Mouse (Mus musculus): ENCODE measurements around the gene Islr. TPM values are rescaled to one million over a fixed set of nuclear protein-coding genes. Genes with fewer than 3 reads are reported as not detected.

The Islr gene
- polyA plus RNA-seq, 1 experiment from 2014 or later = 13.5 TPM

DNA sequence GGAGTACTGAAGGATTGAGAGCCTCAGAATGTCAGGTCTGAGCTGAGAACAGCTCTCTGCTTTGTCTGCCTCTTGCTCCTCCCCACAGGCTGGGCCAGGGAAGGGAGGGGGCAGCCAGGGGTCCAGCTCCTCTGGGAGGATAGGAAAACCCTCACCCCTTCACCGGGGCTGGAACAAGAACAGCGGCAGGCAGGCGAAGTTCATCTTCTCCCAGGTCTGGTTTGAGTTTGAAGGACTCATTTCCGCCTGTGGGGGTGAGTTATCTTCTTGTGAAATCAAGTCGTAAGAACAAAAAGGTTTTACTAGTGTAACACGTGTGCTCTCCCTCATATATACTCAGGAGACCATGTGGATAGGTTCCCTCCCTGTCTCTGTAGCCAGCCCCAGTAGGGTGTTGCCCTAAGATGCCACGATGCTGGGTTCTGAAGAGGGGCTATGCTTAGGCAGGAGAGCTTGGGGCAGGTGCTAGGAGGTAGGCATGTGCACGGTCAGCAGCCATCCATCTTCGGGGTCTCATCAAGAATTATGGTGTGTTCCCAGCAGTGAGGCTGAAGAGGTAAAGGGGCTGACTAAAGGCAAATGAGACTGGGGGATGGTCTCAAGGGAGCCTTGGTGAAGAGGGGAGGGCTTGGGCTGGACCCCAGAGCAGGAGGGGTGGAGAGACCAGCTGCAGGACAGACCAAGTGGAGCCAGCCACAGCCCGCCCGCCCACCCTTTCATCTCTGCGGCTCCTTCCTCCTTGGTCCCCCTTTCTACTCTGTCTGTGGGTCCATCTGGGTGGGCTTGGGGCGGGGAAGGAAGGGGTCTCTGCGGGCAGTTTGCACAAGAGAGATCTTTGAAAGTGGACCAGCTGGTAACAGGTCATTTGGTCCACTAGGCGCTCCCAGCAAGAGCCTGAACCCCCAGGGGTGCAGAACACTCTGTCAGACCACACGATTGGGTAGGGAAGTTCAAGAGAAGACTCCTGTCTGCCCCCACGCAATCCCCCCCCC lies 69.9 kb downstream of the Islr start:
- no peaks in the 10 kb centered on the region for H3K36me3 ChIP-seq (ENCODE audit: control insufficient read depth, insufficient read depth, low read length)
- WGBS = 24% methylated on average over 16 of the region's 17 CpGs
- no peaks in the 10 kb centered on the region for H3K27me3 ChIP-seq (replicated peaks; ENCODE audit: control insufficient read depth, insufficient read depth, low read length)
- no peak overlapping the region for H3K27ac ChIP-seq (ENCODE audit: low read depth, low read length)
- H3K4me3 ChIP-seq (ENCODE audit: low read depth, low read length) = no peak overlapping the region
- ATAC-seq (peak; percentile 36; the same call in 1 of the 2 replicates), DNase-seq (ENCODE audit: low spot score) (peak; percentile 42)
- H3K4me2 ChIP-seq (ENCODE audit: low read length) = no peak overlapping the region
- no peak overlapping the region for H3K9ac ChIP-seq (ENCODE audit: low read length)
- no peaks in the 10 kb centered on the region for H3K9me3 ChIP-seq (replicated peaks; ENCODE audit: control insufficient read depth, low read length)
- peaks cover 15% of the 10 kb centered on the region for H3K4me1 ChIP-seq (ENCODE audit: control insufficient read depth, insufficient read depth, low read length)

GRCm38 (mm10) chr9:58131735-58132134 lies 72.4 kb downstream of the Islr start:
- Histone ChIP-seq H3K9me3 (replicated peaks; ENCODE audit: control insufficient read depth, low read length) (no peaks in the 10 kb centered on the region), H3K36me3 (ENCODE audit: control insufficient read depth, insufficient read depth, low read length) (no peaks in the 10 kb centered on the region), H3K4me1 (ENCODE audit: control insufficient read depth, insufficient read depth, low read length) (peaks cover 16% of the 10 kb centered on the region; the same call in 1 of the 2 replicates)

DNA sequence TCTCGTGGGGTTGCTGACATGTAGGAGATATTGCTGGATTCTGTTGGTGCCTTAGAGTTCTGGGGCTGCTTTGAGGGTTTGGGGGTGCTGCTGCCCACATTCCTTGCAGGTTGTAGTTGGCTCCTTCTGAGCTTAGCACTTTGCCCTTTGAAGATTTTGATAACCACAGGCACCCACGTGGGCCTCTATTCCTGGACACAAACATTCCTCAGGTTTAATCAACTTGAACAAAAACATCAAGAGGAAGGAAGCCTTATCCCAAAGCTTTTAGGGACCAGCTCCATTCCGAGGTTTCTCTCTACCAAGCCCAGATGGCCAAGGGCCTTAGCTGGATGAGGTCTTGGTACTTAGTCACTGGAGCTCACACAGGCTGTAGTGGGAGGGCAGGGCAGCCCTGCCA lies 73.2 kb downstream of the Islr start:
- H3K27ac ChIP-seq (ENCODE audit: low read depth, low read length) = no peak overlapping the region
- no peaks in the 10 kb centered on the region for H3K27me3 ChIP-seq (replicated peaks; ENCODE audit: control insufficient read depth, insufficient read depth, low read length)
- ATAC-seq = no peak
- H3K4me3 ChIP-seq (ENCODE audit: low read depth, low read length) = no peak overlapping the region
- DNase-seq (ENCODE audit: low spot score) = no peak
- WGBS = 38% methylated on average over 3 of the region's 3 CpGs
- no peaks in the 10 kb centered on the region for H3K36me3 ChIP-seq (ENCODE audit: control insufficient read depth, insufficient read depth, low read length)
- H3K9ac ChIP-seq (ENCODE audit: low read length) = no peak overlapping the region
- no peak overlapping the region for H3K4me2 ChIP-seq (ENCODE audit: low read length)
- H3K4me1 ChIP-seq (ENCODE audit: control insufficient read depth, insufficient read depth, low read length) = peaks cover 16% of the 10 kb centered on the region; the same call in 1 of the 2 replicates
- H3K9me3 ChIP-seq (replicated peaks; ENCODE audit: control insufficient read depth, low read length) = no peaks in the 10 kb centered on the region

More at GRCm38 (mm10) chr9:58131735-58132134, 72.4 kb downstream of the Islr start:
- Histone ChIP-seq H3K9ac (ENCODE audit: low read length) (no peak overlapping the region), H3K4me2 (ENCODE audit: low read length) (no peak overlapping the region), H3K27me3 (replicated peaks; ENCODE audit: control insufficient read depth, insufficient read depth, low read length) (no peaks in the 10 kb centered on the region), H3K4me3 (ENCODE audit: low read depth, low read length) (no peak overlapping the region), H3K27ac (ENCODE audit: low read depth, low read length) (no peak overlapping the region)
- WGBS = 72% methylated on average over 7 of the region's 7 CpGs
- ATAC-seq (no peak), DNase-seq (ENCODE audit: low spot score) (no peak)

GRCm38 (mm10) chr9:58129508-58129907 lies 74.6 kb downstream of the Islr start:
- peaks cover 14% of the 10 kb centered on the region; the same call in 1 of the 2 replicates for H3K4me1 ChIP-seq (ENCODE audit: control insufficient read depth, insufficient read depth, low read length)
- no peak overlapping the region for H3K9ac ChIP-seq (ENCODE audit: low read length)
- no peaks in the 10 kb centered on the region for H3K27me3 ChIP-seq (replicated peaks; ENCODE audit: control insufficient read depth, insufficient read depth, low read length)
- DNase-seq (ENCODE audit: low spot score) (no peak), ATAC-seq (no peak)
- H3K36me3 ChIP-seq (ENCODE audit: control insufficient read depth, insufficient read depth, low read length) = no peaks in the 10 kb centered on the region
- 17% methylated on average over 8 of the region's 8 CpGs for WGBS
- no peak overlapping the region for H3K4me2 ChIP-seq (ENCODE audit: low read length)
- H3K27ac ChIP-seq (ENCODE audit: low read depth, low read length) = no peak overlapping the region
- no peak overlapping the region for H3K4me3 ChIP-seq (ENCODE audit: low read depth, low read length)
- H3K9me3 ChIP-seq (replicated peaks; ENCODE audit: control insufficient read depth, low read length) = no peaks in the 10 kb centered on the region

- Histone ChIP-seq H3K9ac (ENCODE audit: low read length) (no peak overlapping the region), H3K9me3 (replicated peaks; ENCODE audit: control insufficient read depth, low read length) (no peaks in the 10 kb centered on the region), H3K4me2 (ENCODE audit: low read length) (no peak overlapping the region), H3K4me1 (ENCODE audit: control insufficient read depth, insufficient read depth, low read length) (peaks cover 9% of the 10 kb centered on the region; the same call in 1 of the 2 replicates), H3K36me3 (ENCODE audit: control insufficient read depth, insufficient read depth, low read length) (no peaks in the 10 kb centered on the region), H3K27me3 (replicated peaks; ENCODE audit: control insufficient read depth, insufficient read depth, low read length) (no peaks in the 10 kb centered on the region), H3K4me3 (ENCODE audit: low read depth, low read length) (no peak overlapping the region), H3K27ac (ENCODE audit: low read depth, low read length) (no peak overlapping the region)
- no peak for DNase-seq (ENCODE audit: low spot score)
- ATAC-seq = no peak
- WGBS = 5% methylated on average over 13 of the region's 13 CpGs
Observed at GRCm38 (mm10) chr9:58128926-58129413, 75.1 kb downstream of the Islr start.

GRCm38 (mm10) chr9:58125811-58126210 lies 78.3 kb downstream of the Islr start:
- Histone ChIP-seq H3K4me1 (ENCODE audit: control insufficient read depth, insufficient read depth, low read length) (peaks cover 9% of the 10 kb centered on the region; the same call in 1 of the 2 replicates), H3K27ac (ENCODE audit: low read depth, low read length) (no peak overlapping the region), H3K4me2 (ENCODE audit: low read length) (no peak overlapping the region), H3K27me3 (replicated peaks; ENCODE audit: control insufficient read depth, insufficient read depth, low read length) (no peaks in the 10 kb centered on the region), H3K4me3 (ENCODE audit: low read depth, low read length) (no peak overlapping the region), H3K36me3 (ENCODE audit: control insufficient read depth, insufficient read depth, low read length) (no peaks in the 10 kb centered on the region), H3K9ac (ENCODE audit: low read length) (no peak overlapping the region), H3K9me3 (replicated peaks; ENCODE audit: control insufficient read depth, low read length) (no peaks in the 10 kb centered on the region)
- DNase-seq (ENCODE audit: low spot score) (no peak), ATAC-seq (no peak)
- WGBS = 26% methylated on average over 4 of the region's 4 CpGs

- ATAC-seq = no peak
- H3K4me2 ChIP-seq (ENCODE audit: low read length) = no peak overlapping the region
- 45% methylated on average over 3 of the region's 3 CpGs for WGBS
- DNase-seq (ENCODE audit: low spot score) = no peak
- no peaks in the 10 kb centered on the region for H3K36me3 ChIP-seq (ENCODE audit: control insufficient read depth, insufficient read depth, low read length)
- H3K9me3 ChIP-seq (replicated peaks; ENCODE audit: control insufficient read depth, low read length) = no peaks in the 10 kb centered on the region
- H3K4me3 ChIP-seq (ENCODE audit: low read depth, low read length) = no peak overlapping the region
- no peak overlapping the region for H3K27ac ChIP-seq (ENCODE audit: low read depth, low read length)
- H3K4me1 ChIP-seq (ENCODE audit: control insufficient read depth, insufficient read depth, low read length) = peaks cover 9% of the 10 kb centered on the region; the same call in 1 of the 2 replicates
- H3K9ac ChIP-seq (ENCODE audit: low read length) = no peak overlapping the region
- H3K27me3 ChIP-seq (replicated peaks; ENCODE audit: control insufficient read depth, insufficient read depth, low read length) = no peaks in the 10 kb centered on the region
Observed at GRCm38 (mm10) chr9:58125085-58125484, 79.0 kb downstream of the Islr start.

DNA sequence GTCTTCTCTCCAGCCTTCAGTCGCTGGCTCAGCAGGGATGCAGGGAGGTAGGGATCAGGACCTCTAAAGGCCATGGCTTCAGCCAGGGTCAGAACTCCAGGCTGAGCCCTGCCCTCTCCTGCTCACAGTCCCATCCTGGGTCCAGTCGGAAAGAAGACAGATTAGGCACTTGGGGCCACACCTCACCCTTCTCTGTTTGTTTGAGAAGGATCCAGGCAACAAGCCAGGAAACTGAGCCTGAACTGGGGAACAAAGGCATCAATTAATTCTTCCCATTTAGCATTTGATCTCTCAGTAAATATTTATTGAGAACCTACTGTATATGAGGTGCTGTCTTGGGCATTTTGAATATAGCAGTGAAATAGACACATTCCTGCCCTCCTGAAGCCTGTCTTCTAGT lies 85.4 kb downstream of the Islr start, which contains the start of gene Ccdc33:
Ccdc33 (minus strand) TSS at position 153 of the 400 bp plus-strand sequence.
- no peaks in the 10 kb centered on the region for H3K27me3 ChIP-seq (replicated peaks; ENCODE audit: control insufficient read depth, insufficient read depth, low read length)
- H3K27ac ChIP-seq (ENCODE audit: low read depth, low read length) = no peak within 1 kb of the TSS
- whole genome bisulfite sequencing = 10% methylated on average over 2 of the region's 2 CpGs
- no peak within 1 kb of the TSS for H3K4me3 ChIP-seq (ENCODE audit: low read depth, low read length)
- no peak within 1 kb of the TSS for H3K9ac ChIP-seq (ENCODE audit: low read length)
- no peak for DNase-seq (ENCODE audit: low spot score)
- no peak within 1 kb of the TSS for H3K4me2 ChIP-seq (ENCODE audit: low read length)
- H3K4me1 ChIP-seq (ENCODE audit: control insufficient read depth, insufficient read depth, low read length) = peaks cover 37% of the 10 kb centered on the region
- no peak for ATAC-seq
- no peaks in the 10 kb centered on the region for H3K9me3 ChIP-seq (replicated peaks; ENCODE audit: control insufficient read depth, low read length)
- H3K36me3 ChIP-seq (ENCODE audit: control insufficient read depth, insufficient read depth, low read length) = no peaks in the 10 kb centered on the region
